8 mouse cellular contexts compared by ENCODE assay signal in genomic region chrX:52775973-52776372, GRCm38 (mm10). TPM values are rescaled to one million over a fixed set of nuclear protein-coding genes. Genes with fewer than 3 reads are reported as not detected.
DNase-seq lines count a peak whose midpoint lies in the region; ATAC-seq and TF ChIP-seq lines count a peak whose summit lies in the region.

No protein-coding gene starts in this region.

- ATAC-seq in cerebellum, adult (ENCODE audit: insufficient number of reproducible peaks, low FRiP score, low TSS enrichment): no peak
- ATAC-seq in stomach, postnatal 0 days (ENCODE audit: low FRiP score, low TSS enrichment): no peak

- no peak for TF ChIP-seq POLR2A in cerebellum, adult 2 months (IDR thresholded peaks at IDR 0.05; ENCODE audit: borderline replicate concordance, insufficient read depth, low read length)
- no peak for TF ChIP-seq POLR2A in bone marrow macrophage, adult 2 months (IDR thresholded peaks at IDR 0.05; ENCODE audit: borderline replicate concordance, low read depth, low read length)

- no peak for TF ChIP-seq EP300 in stomach, postnatal 0 days (optimal IDR thresholded peaks at IDR 0.05)

- no peaks in the 10 kb centered on the region for H3K36me3 ChIP-seq in stomach, postnatal 0 days (ENCODE audit: control insufficient read depth, insufficient read depth, low read length)

- peak; percentile 4 to 25 for DNase-seq in cerebellum, adult 2 months
- peak; percentile 1 for DNase-seq in left cerebral cortex, postnatal 4 days
- DNase-seq in left cerebral cortex, adult 8-10 months (ENCODE audit: low spot score in 2 of 2): no peak
- DNase-seq in kidney, postnatal 4 days: peak; percentile 55 to 56
- peak; percentile 14 for DNase-seq in stomach, postnatal 0 days (ENCODE audit: low spot score)
- DNase-seq in right cerebral cortex, postnatal 14 days: no peak

- WGBS in cerebellum, adult 2 months: 50% methylated on average over 3 of the region's 3 CpGs
- WGBS in stomach, postnatal 0 days: 35% methylated on average over 3 of the region's 3 CpGs

- intact Hi-C loops in left cerebral cortex, postnatal 4 days (cut with DNase I): no loop called here

- H3K4me1 ChIP-seq in cerebellum, adult 2 months (ENCODE audit: control insufficient read depth, insufficient read depth, low read length): no peaks in the 10 kb centered on the region
- no peaks in the 10 kb centered on the region for H3K4me1 ChIP-seq in bone marrow macrophage, adult 2 months (ENCODE audit: control insufficient read depth, insufficient read depth, low read length)
- no peaks in the 10 kb centered on the region for H3K4me1 ChIP-seq in stomach, postnatal 0 days (replicated peaks; ENCODE audit: control insufficient read depth, insufficient read depth)

- TF ChIP-seq CTCF in cerebellum, adult 2 months (IDR thresholded peaks at IDR 0.05; ENCODE audit: borderline replicate concordance, insufficient read depth, low read depth, low read length): peak; percentile 35; the same call in 1 of the 2 replicates
- peak; percentile 22; the same call in 1 of the 2 replicates for TF ChIP-seq CTCF in bone marrow macrophage, adult 2 months (IDR thresholded peaks at IDR 0.05; ENCODE audit: low read depth, low read length)
- TF ChIP-seq CTCF in stomach, postnatal 0 days (IDR thresholded peaks at IDR 0.05; ENCODE audit: low read depth): peak; percentile 72

- no peak overlapping the region for H3K27ac ChIP-seq in cerebellum, adult 2 months (ENCODE audit: insufficient read depth, low read length)
- H3K27ac ChIP-seq in bone marrow macrophage, adult 2 months (ENCODE audit: insufficient read depth, low read depth, low read length): no peak overlapping the region
- no peak overlapping the region for H3K27ac ChIP-seq in stomach, postnatal 0 days (replicated peaks)

- no peak overlapping the region for H3K4me2 ChIP-seq in stomach, postnatal 0 days (replicated peaks; ENCODE audit: low read depth)

- H3K9ac ChIP-seq in stomach, postnatal 0 days (ENCODE audit: low read length): no peak overlapping the region

- no peaks in the 10 kb centered on the region for H3K9me3 ChIP-seq in stomach, postnatal 0 days (ENCODE audit: control insufficient read depth, low read length)

- no peaks in the 10 kb centered on the region for H3K27me3 ChIP-seq in cerebellum, adult 2 months (ENCODE audit: control insufficient read depth, insufficient read depth, low read length)
- no peaks in the 10 kb centered on the region for H3K27me3 ChIP-seq in stomach, postnatal 0 days (ENCODE audit: control insufficient read depth, insufficient read depth, low read length)

- no peak overlapping the region for H3K4me3 ChIP-seq in cerebellum, adult 2 months (replicated peaks; ENCODE audit: insufficient read depth, low read depth, low read length)
- H3K4me3 ChIP-seq in bone marrow macrophage, adult 2 months (ENCODE audit: insufficient read depth, low read length): no peak overlapping the region
- H3K4me3 ChIP-seq in stomach, postnatal 0 days (ENCODE audit: low read depth, low read length): no peak overlapping the region

RNA-seq across cellular contexts. Expression of gene Ccdc160, which starts 15.0 kb away (rescaled TPM):
- polyA plus RNA-seq in cerebellum, adult 2 months (2012; rRNA removed): 2.7 and 3.1 TPM in 2 replicates
- 1 to 10 TPM; 2.8 to 3.2 TPM for total RNA-seq in left cerebral cortex, postnatal 4 days (2021)
- 1 to 10 TPM; 1.7 to 2.3 (median 1.9) TPM for total RNA-seq in left cerebral cortex, adult 8-10 months (2022)
- polyA plus RNA-seq in bone marrow macrophage, adult 2 months (2012; ENCODE audit: insufficient read depth, insufficient read length, missing spikeins): not detected in 2 replicates
- polyA plus RNA-seq in stomach, postnatal 0 days (2015; fragmentation: Nextera tagmentation; extraction: Ambion mirVana): 0.25 and 0.27 TPM in 2 replicates

Comparison
In these comparisons a context has a peak if more than half of its experiments do, and no peak if none do; other contexts are left out.
1. DNase-seq: peak in cerebellum, adult 2 months (2 of 2), left cerebral cortex, postnatal 4 days (single experiment), kidney, postnatal 4 days (2 of 2) and stomach, postnatal 0 days (single experiment); none in left cerebral cortex, adult 8-10 months (0 of 2) and right cerebral cortex, postnatal 14 days (single experiment).
2. CTCF ChIP-seq: peak in every context shown above with its lines; median percentile 72 in stomach, postnatal 0 days; 35 in cerebellum, adult 2 months; 22 in bone marrow macrophage, adult 2 months.